Mouse (Mus musculus) kidney, adult 9 months (tissue): Measurements from ENCODE around the gene Palm3.

Source experiments
- DNase-seq: peaks from one replicate; pipeline ENCODE4 v3.0.0; 2022

Palm3 gene

GRCm38 (mm10) chr8:84068316-84069035, 47.2 kb downstream of the Palm3 start:
- DNase-seq: no peak

- peak; percentile 62 for DNase-seq
Observed at GRCm38 (mm10) chr8:84069169-84069568, 47.9 kb downstream of the Palm3 start.

GRCm38 (mm10) chr8:84069750-84070149, 48.5 kb downstream of the Palm3 start:
- DNase-seq: peak; percentile 21

GRCm38 (mm10) chr8:84070241-84070640, 49.0 kb downstream of the Palm3 start:
- no peak for DNase-seq

- DNase-seq: no peak
Observed at GRCm38 (mm10) chr8:84070667-84071066, 49.4 kb downstream of the Palm3 start.

GRCm38 (mm10) chr8:84071921-84072320, 50.6 kb downstream of the Palm3 start:
- no peak for DNase-seq

GRCm38 (mm10) chr8:84072321-84072720, 51.0 kb downstream of the Palm3 start:
- no peak for DNase-seq

GRCm38 (mm10) chr8:84073230-84073976, 52.1 kb downstream of the Palm3 start:
- DNase-seq: no peak

GRCm38 (mm10) chr8:84076412-84076811, 55.1 kb downstream of the Palm3 start:
- DNase-seq: no peak

GRCm38 (mm10) chr8:84076849-84077248, 55.6 kb downstream of the Palm3 start:
- no peak for DNase-seq

- no peak for DNase-seq
Observed at GRCm38 (mm10) chr8:84079206-84079605, 57.9 kb downstream of the Palm3 start.
